ENCODE assay signal across 8 mouse cellular contexts in genomic region chr19:9135512-9136331, GRCm38 (mm10). TPM values are rescaled to one million over a fixed set of nuclear protein-coding genes. Genes with fewer than 3 reads are reported as not detected.
A peak's percentile ranks its signal among the peaks of the same experiment; 100 is the strongest.
DNase-seq lines count a peak whose midpoint lies in the region; ATAC-seq lines count a peak whose summit lies in the region.

TSS of gene Asrgl1 (minus strand) at chr19:9135636.

- H3K9me3 ChIP-seq in hindbrain, embryonic 16.5 days (ENCODE audit: control insufficient read depth, low read length), result no peaks in the 10 kb centered on the region

- peak within 1 kb of the TSS; percentile 66 for H3K27ac ChIP-seq in hindbrain, embryonic 16.5 days (ENCODE audit: low read depth, low read length)

- peak within 1 kb of the TSS; percentile 61 for H3K4me3 ChIP-seq in hindbrain, embryonic 16.5 days (ENCODE audit: low read length)

- H3K4me2 ChIP-seq in hindbrain, embryonic 16.5 days (ENCODE audit: low read length), result peak within 1 kb of the TSS; percentile 96

- 10% methylated on average over 31 of the region's 31 CpGs for WGBS in hindbrain, embryonic 16.5 days

- peak; percentile 97 for ATAC-seq in hindbrain, embryonic 16.5 days

- no peaks in the 10 kb centered on the region; the same call in 1 of the 2 replicates for H3K4me1 ChIP-seq in hindbrain, embryonic 16.5 days (ENCODE audit: control insufficient read depth, insufficient read depth, low read depth, low read length)

- no peaks in the 10 kb centered on the region for H3K27me3 ChIP-seq in hindbrain, embryonic 16.5 days (replicated peaks; ENCODE audit: control insufficient read depth, insufficient read depth, low read length)

- peak; percentile 96 for DNase-seq in ZHBTc4 (ENCODE audit: low read depth, low spot score)
- peak; percentile 77 to 89 for DNase-seq in cerebellum, postnatal 4 days (ENCODE audit: low spot score in 2 of 2)
- peak; percentile 87 for DNase-seq in gastrocnemius, adult 18-20 months (ENCODE audit: low spot score)
- peak; percentile 93 to 94 for DNase-seq in left cerebral cortex, adult 18-20 months (ENCODE audit: low spot score in 2 of 2)
- peak; percentile 93 to 94 for DNase-seq in lung, postnatal 4 days
- DNase-seq in retina, postnatal 1 day, result peak; percentile 94
- peak; percentile 97 for DNase-seq in thymus, postnatal 4 days

- H3K36me3 ChIP-seq in hindbrain, embryonic 16.5 days (ENCODE audit: control insufficient read depth, insufficient read depth, low read length), result no peaks in the 10 kb centered on the region

- peak within 1 kb of the TSS; percentile 76 for H3K9ac ChIP-seq in hindbrain, embryonic 16.5 days (ENCODE audit: low read depth, low read length)

RNA-seq across cellular contexts. Expression of gene Asrgl1, which starts in this region (rescaled TPM):
- total RNA-seq in gastrocnemius, adult 18-20 months (2021), result 10 to 100 TPM; 44.3 to 47.3 TPM
- 34.1 and 44.9 TPM in 2 replicates for polyA plus RNA-seq in hindbrain, embryonic 16.5 days (2015; fragmentation: Nextera tagmentation; extraction: Ambion mirVana)
- total RNA-seq in left cerebral cortex, adult 18-20 months (2021), result 100 to 1,000 TPM; 131 to 136 TPM

Comparison
In these comparisons a context has a peak if more than half of its experiments do, and no peak if none do; other contexts are left out.
1. Peak in every context shown above with its lines: DNase-seq, ATAC-seq, H3K4me3 ChIP-seq and H3K27ac ChIP-seq.